Mouse (Mus musculus) forebrain, embryonic 11.5 days (tissue): Measurements from ENCODE around the gene Fbxo21. TPM values are rescaled to one million over a fixed set of nuclear protein-coding genes. Genes with fewer than 3 reads are reported as not detected.
A peak's percentile ranks its signal among the peaks of the same experiment; 100 is the strongest.

ENCODE experiments used
- ATAC-seq: fragments of 200-750 bp; cut with Nextera tagmentation; replicated peaks from 2 replicates; pipeline ENCODE4 v1.8.0; 2017; ENCODE audit warnings: moderate TSS enrichment; ENCODE audit not compliant: low FRiP score
- DNase-seq: peaks from one replicate; pipeline ENCODE4 v3.0.0-alpha.2; 2017; ENCODE audit warnings: low spot score
- H3K27ac ChIP-seq: fragments of 300-500 bp; sonication (generic); 2 replicates; pipeline ENCODE4 v1.5.1; 2014; ENCODE audit warnings: low read depth, low read length
- H3K27me3 ChIP-seq: fragments of 300-500 bp; sonication (generic); 2 replicates; pipeline ENCODE4 v1.6.1; 2014; ENCODE audit warnings: mild to moderate bottlenecking, low read length, mixed read lengths; ENCODE audit not compliant: control insufficient read depth, insufficient read depth
- H3K36me3 ChIP-seq: fragments of 300-500 bp; sonication (generic); 2 replicates; pipeline ENCODE4 v1.6.1; 2014; ENCODE audit warnings: mild to moderate bottlenecking, low read length, moderate library complexity, mixed read lengths; ENCODE audit not compliant: control insufficient read depth, insufficient read depth
- H3K4me1 ChIP-seq: fragments of 300-500 bp; sonication (generic); replicated peaks from 2 replicates; pipeline ENCODE4 v1.6.1; 2014; ENCODE audit warnings: low read length, mixed read lengths; ENCODE audit not compliant: control insufficient read depth, insufficient read depth
- H3K4me2 ChIP-seq: fragments of 300-500 bp; sonication (generic); 2 replicates; pipeline ENCODE4 v1.6.1; 2014; ENCODE audit warnings: low read depth, mild to moderate bottlenecking, low read length, moderate library complexity, mixed read lengths; ENCODE audit not compliant: severe bottlenecking
- H3K4me3 ChIP-seq: fragments of 300-500 bp; sonication (generic); 2 replicates; pipeline ENCODE4 v1.5.1; 2014; ENCODE audit warnings: low read depth, low read length
- H3K9ac ChIP-seq: fragments of 300-500 bp; sonication (generic); 2 replicates; pipeline ENCODE4 v1.6.1; 2014; ENCODE audit warnings: low read length
- H3K9me3 ChIP-seq: fragments of 300-500 bp; sonication (generic); 2 replicates; pipeline ENCODE4 v1.6.1; 2016; ENCODE audit warnings: low read length, mixed read lengths; ENCODE audit not compliant: control insufficient read depth
- WGBS: fragments of 180-500 bp; shearing (Covaris S2); extraction: QIAGEN DNeasy Blood & Tissue Kit; methylation state at CpG from one replicate; pipeline ENCODE4 v1.1.7; 2014; 5-methylcytosine and 5-hydroxymethylcytosine counted together
- polyA plus RNA-seq: library from polyadenylated mRNA; unstranded; fragments of >200 nt; fragmentation: Nextera tagmentation; extraction: Ambion mirVana; gene quantifications from 2 replicates; pipeline ENCODE4 v1.2.1, GENCODE M21; 2014

The Fbxo21 gene
- polyA plus RNA-seq, 1 experiment from 2014 or later, result 122 TPM

GRCm38 (mm10) chr5:117941552-117941951, 35.0 kb upstream of the Fbxo21 start:
- no peak overlapping the region for H3K4me2 ChIP-seq
- H3K27ac ChIP-seq, result no peak overlapping the region
- H3K9ac ChIP-seq, result no peak overlapping the region
- H3K4me3 ChIP-seq, result no peak overlapping the region
- no peaks in the 10 kb centered on the region for H3K9me3 ChIP-seq
- no peaks in the 10 kb centered on the region for H3K36me3 ChIP-seq
- ATAC-seq (no peak), DNase-seq (no peak)
- no peaks in the 10 kb centered on the region for H3K27me3 ChIP-seq
- H3K4me1 ChIP-seq, result no peaks in the 10 kb centered on the region
- WGBS, result 73% methylated on average over 3 of the region's 3 CpGs

GRCm38 (mm10) chr5:117946605-117947004, 29.9 kb upstream of the Fbxo21 start:
- Histone ChIP-seq H3K4me2 (no peak overlapping the region), H3K4me3 (no peak overlapping the region), H3K27ac (no peak overlapping the region), H3K9me3 (no peaks in the 10 kb centered on the region), H3K4me1 (no peaks in the 10 kb centered on the region), H3K36me3 (no peaks in the 10 kb centered on the region), H3K27me3 (no peaks in the 10 kb centered on the region), H3K9ac (no peak overlapping the region)
- 48% methylated on average over 4 of the region's 4 CpGs for WGBS
- no peak for ATAC-seq
- peak; percentile 69 for DNase-seq

GRCm38 (mm10) chr5:117949393-117949792, 27.1 kb upstream of the Fbxo21 start:
- no peak for ATAC-seq
- H3K4me3 ChIP-seq, result no peak overlapping the region

GRCm38 (mm10) chr5:117953893-117954292, 22.6 kb upstream of the Fbxo21 start:
- Histone ChIP-seq H3K9ac (no peak overlapping the region), H3K27ac (no peak overlapping the region), H3K27me3 (no peaks in the 10 kb centered on the region), H3K9me3 (no peaks in the 10 kb centered on the region), H3K4me3 (no peak overlapping the region), H3K4me1 (no peaks in the 10 kb centered on the region), H3K4me2 (no peak overlapping the region), H3K36me3 (no peaks in the 10 kb centered on the region)
- WGBS, result 88% methylated on average over 12 of the region's 12 CpGs
- DNase-seq (no peak), ATAC-seq (no peak)

More at GRCm38 (mm10) chr5:117949393-117949792, 27.1 kb upstream of the Fbxo21 start:
- H3K9ac ChIP-seq, result no peak overlapping the region
- no peaks in the 10 kb centered on the region for H3K9me3 ChIP-seq
- H3K27me3 ChIP-seq, result no peaks in the 10 kb centered on the region
- 84% methylated on average over 10 of the region's 10 CpGs for WGBS
- no peak overlapping the region for H3K27ac ChIP-seq
- no peaks in the 10 kb centered on the region for H3K4me1 ChIP-seq
- DNase-seq, result no peak
- no peak overlapping the region for H3K4me2 ChIP-seq
- H3K36me3 ChIP-seq, result no peaks in the 10 kb centered on the region

- Histone ChIP-seq H3K9ac (no peak overlapping the region), H3K9me3 (no peaks in the 10 kb centered on the region), H3K27me3 (no peaks in the 10 kb centered on the region), H3K4me3 (no peak overlapping the region), H3K4me2 (no peak overlapping the region), H3K36me3 (no peaks in the 10 kb centered on the region), H3K27ac (no peak overlapping the region), H3K4me1 (no peaks in the 10 kb centered on the region)
- no peak for DNase-seq
- ATAC-seq, result no peak
- WGBS, result 90% methylated on average over 1 of the region's 1 CpGs
Observed at GRCm38 (mm10) chr5:117954429-117954828, 22.1 kb upstream of the Fbxo21 start.

GRCm38 (mm10) chr5:117955675-117956420, 20.7 kb upstream of the Fbxo21 start:
- WGBS, result 46% methylated on average over 10 of the region's 10 CpGs
- no peak for ATAC-seq
- H3K4me2 ChIP-seq, result no peak overlapping the region
- H3K27ac ChIP-seq, result no peak overlapping the region
- no peaks in the 10 kb centered on the region for H3K27me3 ChIP-seq
- no peaks in the 10 kb centered on the region for H3K9me3 ChIP-seq
- DNase-seq, result no peak
- H3K9ac ChIP-seq, result no peak overlapping the region
- no peak overlapping the region for H3K4me3 ChIP-seq
- no peaks in the 10 kb centered on the region for H3K4me1 ChIP-seq
- H3K36me3 ChIP-seq, result no peaks in the 10 kb centered on the region

- WGBS, result 62% methylated on average over 9 of the region's 9 CpGs
- no peak for ATAC-seq
Observed at GRCm38 (mm10) chr5:117964750-117965149, 11.8 kb upstream of the Fbxo21 start.

GRCm38 (mm10) chr5:117966956-117967355, 9.6 kb upstream of the Fbxo21 start:
- Histone ChIP-seq H3K27ac (no peak overlapping the region), H3K36me3 (no peaks in the 10 kb centered on the region), H3K4me2 (no peak overlapping the region), H3K4me3 (no peak overlapping the region), H3K27me3 (no peaks in the 10 kb centered on the region), H3K9ac (no peak overlapping the region), H3K4me1 (0 out of 2 replicates have a peak, but pooled peaks cover 2% of the 10 kb centered on the region), H3K9me3 (no peaks in the 10 kb centered on the region; the same call in 1 of the 2 replicates)
- DNase-seq (no peak), ATAC-seq (no peak)
- WGBS, result 74% methylated on average over 9 of the region's 9 CpGs

More at GRCm38 (mm10) chr5:117964750-117965149, 11.8 kb upstream of the Fbxo21 start:
- Histone ChIP-seq H3K27ac (no peak overlapping the region), H3K27me3 (no peaks in the 10 kb centered on the region), H3K9ac (no peak overlapping the region), H3K4me2 (no peak overlapping the region), H3K9me3 (no peaks in the 10 kb centered on the region; the same call in 1 of the 2 replicates), H3K4me3 (no peak overlapping the region), H3K36me3 (no peaks in the 10 kb centered on the region), H3K4me1 (0 out of 2 replicates have a peak, but pooled peaks cover 2% of the 10 kb centered on the region)
- DNase-seq, result no peak

- H3K4me3 ChIP-seq, result no peak overlapping the region
- no peak overlapping the region for H3K9ac ChIP-seq
- H3K4me2 ChIP-seq, result no peak overlapping the region
- DNase-seq (no peak), ATAC-seq (no peak)
- H3K27me3 ChIP-seq, result no peaks in the 10 kb centered on the region
- WGBS, result 67% methylated on average over 4 of the region's 4 CpGs
- H3K4me1 ChIP-seq, result 0 out of 2 replicates have a peak, but pooled peaks cover 2% of the 10 kb centered on the region
- no peaks in the 10 kb centered on the region for H3K36me3 ChIP-seq
- H3K9me3 ChIP-seq, result no peaks in the 10 kb centered on the region; the same call in 1 of the 2 replicates
- H3K27ac ChIP-seq, result no peak overlapping the region
Observed at GRCm38 (mm10) chr5:117967659-117968069, 8.9 kb upstream of the Fbxo21 start.
